Mouse (Mus musculus) embryonic facial prominence, embryonic 15.5 days (tissue): ENCODE results near the gene Smyd1. TPM values are rescaled to one million over a fixed set of nuclear protein-coding genes. Genes with fewer than 3 reads are reported as not detected.

Experiments used
- ATAC-seq: fragments of 200-750 bp; cut with Nextera tagmentation; 2 replicates; pipeline ENCODE4 v1.8.0; 2017; ENCODE audit warnings: low read depth, moderate TSS enrichment; ENCODE audit not compliant: insufficient number of reproducible peaks, low FRiP score, low TSS enrichment
- H3K27ac ChIP-seq: fragments of 300-500 bp; sonication (generic); replicated peaks from 2 replicates; pipeline ENCODE4 v1.5.1; 2015; ENCODE audit warnings: mild to moderate bottlenecking, inconsistent platforms
- H3K27me3 ChIP-seq: fragments of 300-500 bp; sonication (generic); 2 replicates; pipeline ENCODE4 v1.6.1; 2015; ENCODE audit warnings: inconsistent platforms
- H3K36me3 ChIP-seq: fragments of 300-500 bp; sonication (generic); 2 replicates; pipeline ENCODE4 v1.6.1; 2015; ENCODE audit warnings: mild to moderate bottlenecking, inconsistent platforms
- H3K4me1 ChIP-seq: fragments of 300-500 bp; sonication (generic); 2 replicates; pipeline ENCODE4 v1.6.1; 2015; ENCODE audit warnings: inconsistent platforms
- H3K4me2 ChIP-seq: fragments of 300-500 bp; sonication (generic); replicated peaks from 2 replicates; pipeline ENCODE4 v1.6.1; 2015; ENCODE audit warnings: mild to moderate bottlenecking, inconsistent platforms
- H3K4me3 ChIP-seq: fragments of 300-500 bp; sonication (generic); replicated peaks from 2 replicates; pipeline ENCODE4 v1.5.1; 2015; ENCODE audit warnings: mild to moderate bottlenecking, inconsistent platforms
- H3K9ac ChIP-seq: fragments of 300-500 bp; sonication (generic); 2 replicates; pipeline ENCODE4 v1.6.1; 2015; ENCODE audit warnings: inconsistent platforms
- H3K9me3 ChIP-seq: fragments of 300-500 bp; sonication (generic); replicated peaks from 2 replicates; pipeline ENCODE4 v1.6.1; 2016; ENCODE audit warnings: inconsistent platforms
- WGBS: fragments of 180-500 bp; shearing (Covaris S2); methylation state at CpG from one replicate; pipeline ENCODE4 v1.1.7; 2015; 5-methylcytosine and 5-hydroxymethylcytosine counted together
- microRNA-seq: library from miRNA; unstranded; fragments of <30 nt; microRNA quantifications from one replicate; pipeline ENCODE4, GENCODE M21; 2016; ENCODE audit warnings: borderline number of aligned reads
- polyA plus RNA-seq: library from polyadenylated mRNA; unstranded; fragments of >200 nt; fragmentation: Nextera tagmentation; extraction: Ambion mirVana; gene quantifications from 2 replicates; pipeline ENCODE4 v1.2.1, GENCODE M21; 2015

The Smyd1 gene
- polyA plus RNA-seq, 1 experiment from 2014 or later = 12.6 TPM

DNA sequence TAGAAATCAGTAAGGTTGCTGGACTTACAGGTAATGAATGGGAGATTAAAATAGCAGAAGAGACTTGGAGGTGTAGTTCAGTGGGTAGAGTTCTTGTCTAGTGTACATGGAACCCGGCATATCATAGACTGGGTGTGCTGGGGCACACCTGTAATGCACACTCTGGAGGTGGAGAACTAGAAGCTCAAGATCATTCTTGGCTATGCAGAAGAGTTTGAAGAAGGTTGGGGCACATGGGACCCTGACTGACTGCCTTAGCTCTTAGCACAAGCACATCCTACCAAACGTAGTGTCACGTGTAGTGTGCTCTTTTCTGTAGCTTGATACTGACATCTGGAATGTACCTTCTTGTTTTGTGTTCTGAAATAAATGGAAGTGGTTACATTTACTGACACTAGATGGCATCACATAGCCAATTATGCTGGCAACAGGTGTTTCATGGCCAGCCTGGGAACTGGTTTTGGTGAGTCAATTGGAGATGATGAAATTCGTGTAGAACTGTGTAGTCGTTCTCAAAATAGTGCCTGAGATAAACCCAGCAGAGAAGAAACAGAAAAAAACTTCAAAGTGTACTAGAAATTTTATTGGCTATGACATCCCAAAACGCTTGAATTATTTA, 155.4 kb downstream of the Smyd1 start:
- Histone ChIP-seq H3K9ac (no peak overlapping the region), H3K4me3 (no peak overlapping the region), H3K27me3 (no peaks in the 10 kb centered on the region), H3K9me3 (no peaks in the 10 kb centered on the region), H3K36me3 (no peaks in the 10 kb centered on the region), H3K27ac (no peak overlapping the region), H3K4me2 (no peak overlapping the region), H3K4me1 (no peaks in the 10 kb centered on the region)
- 38% methylated on average over 6 of the region's 6 CpGs for WGBS
- no peak for ATAC-seq

DNA sequence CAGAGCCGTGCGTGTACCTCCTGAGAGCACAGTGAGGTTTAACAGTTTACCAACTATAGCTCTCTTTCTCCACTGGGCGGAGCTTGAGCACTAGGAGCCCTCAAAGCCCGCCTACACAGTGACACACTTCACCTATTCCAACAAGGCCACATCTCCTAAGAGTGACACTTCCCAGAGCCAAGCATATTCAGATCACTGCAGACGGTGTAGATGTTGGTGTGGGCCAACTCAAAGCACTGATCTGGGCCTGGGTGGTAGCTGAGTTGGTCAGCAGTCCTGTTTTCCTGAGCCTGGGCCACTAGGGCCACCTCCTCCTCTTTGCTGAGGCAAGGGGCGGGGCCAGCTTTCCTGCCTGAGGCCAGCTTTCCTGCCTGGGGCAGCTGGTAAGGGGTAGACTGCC, 157.6 kb downstream of the Smyd1 start:
- H3K4me1 ChIP-seq = no peaks in the 10 kb centered on the region
- no peak overlapping the region for H3K4me3 ChIP-seq
- no peak overlapping the region for H3K9ac ChIP-seq
- H3K4me2 ChIP-seq = no peak overlapping the region
- ATAC-seq = no peak
- WGBS = 33% methylated on average over 6 of the region's 6 CpGs
- no peaks in the 10 kb centered on the region for H3K9me3 ChIP-seq
- H3K27me3 ChIP-seq = no peaks in the 10 kb centered on the region
- H3K27ac ChIP-seq = no peak overlapping the region
- H3K36me3 ChIP-seq = no peaks in the 10 kb centered on the region

Small RNA genes lying within 50 kb of the gene (microRNA-seq; reads per million reads assigned to microRNA genes)
- gene Mir8112 = 16.2 reads per million, percentile 33 among the genes with 10 or more reads in this experiment

Other genes with a start within 250 kb of the Smyd1 start
- gene Thnsl2, start 177.8 kb downstream of the Smyd1 start, polyA plus RNA-seq = 7.1 and 8.3 TPM in 2 replicates
- gene Fabp1, start 122.4 kb downstream of the Smyd1 start, polyA plus RNA-seq = 0.33 and 0.55 TPM in 2 replicates
- 47.3 and 52.1 TPM in 2 replicates for gene Krcc1, start 50.6 kb downstream of the Smyd1 start, polyA plus RNA-seq
- 0.11 TPM in 1 of 2 replicates, not detected in the other for gene Cd8b1, start 555 bp upstream of the Smyd1 start, polyA plus RNA-seq
- not detected in 2 replicates for gene Cd8a, start 51.2 kb upstream of the Smyd1 start, polyA plus RNA-seq
- 13.0 and 15.5 TPM in 2 replicates for gene Rmnd5a, start 118.4 kb upstream of the Smyd1 start, polyA plus RNA-seq
- gene Rnf103, start 171.7 kb upstream of the Smyd1 start, polyA plus RNA-seq = 18.2 and 18.4 TPM in 2 replicates
- gene Chmp3, start 221.6 kb upstream of the Smyd1 start, polyA plus RNA-seq = 69.3 and 79.1 TPM in 2 replicates